Mouse (Mus musculus) olfactory bulb, adult 2 months (tissue): ENCODE results near the gene Gm33543.

Experiments
- CTCF ChIP-seq: fragments of 200-500 bp; IDR thresholded peaks from 2 replicates; pipeline ENCODE4 v1.5.1; 2012; ENCODE audit warnings: low read depth, mild to moderate bottlenecking, low read length, moderate library complexity; ENCODE audit not compliant: insufficient read depth
- POLR2A ChIP-seq: fragments of 200-500 bp; IDR thresholded peaks from 2 replicates; pipeline ENCODE4 v1.6.1; 2012; ENCODE audit warnings: mild to moderate bottlenecking, low read depth, low read length, moderate library complexity; ENCODE audit not compliant: insufficient read depth

- TF ChIP-seq POLR2A (no peak), CTCF (no peak)
Measured at GRCm38 (mm10) chr10:95841241-95841640, 1.5 kb downstream of the Gm33543 start.
